Mouse (Mus musculus) ovary, postnatal 10 days (tissue): Measurements from ENCODE around the gene Ppp1ca.

Experiments
- DNase-seq: peaks from one replicate; pipeline ENCODE4 v3.0.0; 2022; ENCODE audit warnings: low spot score

Gene Ppp1ca

DNA sequence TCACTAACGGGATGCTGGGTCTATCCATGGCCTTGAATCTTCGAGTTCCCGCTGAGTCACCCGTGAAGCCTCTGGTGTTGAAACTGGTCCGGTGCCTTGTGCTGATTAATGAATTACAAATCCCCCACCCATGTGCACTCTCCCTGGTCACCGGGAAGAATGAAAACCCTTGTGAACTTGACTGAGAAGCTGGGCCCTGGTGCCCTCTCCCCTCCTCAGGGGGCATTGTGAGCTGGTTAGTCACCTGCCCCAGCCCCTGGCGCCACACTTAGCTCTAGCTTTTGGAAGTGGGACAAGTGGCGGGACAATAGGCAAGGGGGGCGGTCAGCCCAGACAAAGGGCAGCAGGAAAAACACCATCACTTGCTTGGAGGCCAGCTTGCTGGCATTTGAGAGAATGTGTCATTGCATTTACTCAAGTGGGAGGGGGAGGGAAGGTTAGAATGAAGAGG lies 21.7 kb downstream of the Ppp1ca start:
- no peak for DNase-seq

DNA sequence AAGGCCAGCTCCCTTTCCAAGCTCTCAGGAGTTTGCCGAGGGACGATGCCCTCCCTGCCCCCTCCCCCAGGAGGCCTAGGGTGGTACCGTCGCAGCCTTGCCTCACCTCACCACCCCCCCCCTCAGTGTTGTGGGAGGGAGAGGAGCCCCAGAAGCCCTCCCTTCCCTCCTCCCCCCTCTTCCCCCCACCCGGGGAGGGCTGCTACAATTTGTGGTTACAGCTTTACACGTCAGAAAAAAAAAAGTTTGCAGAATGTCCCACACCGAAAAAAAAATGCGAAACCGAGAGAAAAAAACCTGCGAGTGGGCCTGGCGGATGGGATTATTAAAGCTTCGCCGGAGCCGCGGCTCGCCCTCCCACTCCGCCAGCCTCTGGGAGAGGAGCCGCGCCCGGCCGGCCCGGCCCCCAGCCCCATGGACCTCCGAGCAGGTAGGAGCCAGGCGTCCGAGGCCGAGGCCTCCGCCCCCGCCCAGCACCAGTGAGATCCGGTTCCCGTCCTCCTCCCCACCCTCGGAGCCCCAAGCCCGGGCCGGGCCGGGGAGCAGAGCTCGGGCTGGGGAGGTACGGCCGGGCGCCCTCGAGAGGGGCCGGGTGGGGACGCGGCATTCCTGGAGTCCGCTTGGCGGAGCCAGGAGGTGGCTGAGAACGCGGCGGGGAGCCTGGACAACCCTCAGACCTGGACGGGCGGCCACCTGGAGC lies 22.4 kb downstream of the Ppp1ca start, which contains the start of the genes Clcf1 and AC109138.7:
Gene Clcf1, plus strand, starts transcription at position 168 of the 700 bp plus-strand sequence.
Gene AC109138.7, plus strand, starts transcription at position 287 of the 700 bp plus-strand sequence.
- no peak for DNase-seq

DNA sequence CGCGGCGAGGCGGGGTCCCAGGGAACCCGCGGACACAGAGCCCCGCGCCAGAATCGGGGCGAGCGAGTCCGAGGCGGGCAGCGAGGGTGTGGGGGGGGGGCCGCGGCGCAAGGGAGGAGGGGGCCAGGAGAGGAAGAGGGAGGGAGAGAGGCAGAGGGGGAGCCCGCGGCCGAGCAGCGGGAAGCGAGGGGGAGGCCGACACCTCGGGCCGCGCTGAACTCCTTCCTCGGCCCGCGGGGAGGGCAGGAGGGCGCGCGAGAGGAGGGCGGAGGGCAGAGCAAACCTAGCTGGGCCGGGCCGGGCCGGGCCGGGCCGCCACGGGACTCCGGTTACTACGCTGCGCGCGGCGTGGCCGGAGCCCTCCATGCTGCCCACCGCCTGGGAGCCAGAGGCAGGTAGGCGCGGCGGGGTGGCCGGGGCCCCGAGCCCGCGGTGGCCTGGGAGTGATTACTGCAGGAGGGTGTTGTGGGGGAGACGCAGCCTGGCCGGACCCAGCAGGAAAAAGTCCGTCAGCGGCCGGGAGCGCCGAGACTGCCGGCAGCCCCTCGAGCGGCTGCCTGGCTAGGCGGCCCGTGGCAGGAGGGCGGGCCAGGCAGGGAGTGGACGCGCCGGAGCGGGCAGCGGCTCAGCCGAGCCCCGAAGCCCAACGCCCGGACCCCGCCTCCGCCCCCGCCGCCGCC lies 23.0 kb downstream of the Ppp1ca start:
- no peak for DNase-seq

DNA sequence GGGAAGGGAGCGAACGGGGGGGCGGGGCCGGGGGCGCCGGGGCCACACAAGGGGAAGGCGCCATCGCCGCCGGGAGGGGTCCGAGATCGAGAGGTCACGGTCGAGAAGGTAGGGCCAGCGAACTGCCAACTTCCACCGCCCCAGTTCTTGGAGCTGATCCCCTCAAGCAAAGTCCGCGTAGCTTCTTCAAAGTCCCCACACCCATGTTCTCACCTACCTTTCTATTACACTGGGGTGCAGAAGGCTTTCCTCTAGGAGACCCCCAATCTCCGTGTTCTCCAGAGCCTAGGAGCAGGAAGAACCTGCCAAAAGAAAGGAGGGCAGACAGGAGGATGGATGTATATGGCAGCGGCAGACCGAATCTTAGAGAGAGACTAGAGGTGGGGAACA lies 23.6 kb downstream of the Ppp1ca start:
- DNase-seq, result no peak

DNA sequence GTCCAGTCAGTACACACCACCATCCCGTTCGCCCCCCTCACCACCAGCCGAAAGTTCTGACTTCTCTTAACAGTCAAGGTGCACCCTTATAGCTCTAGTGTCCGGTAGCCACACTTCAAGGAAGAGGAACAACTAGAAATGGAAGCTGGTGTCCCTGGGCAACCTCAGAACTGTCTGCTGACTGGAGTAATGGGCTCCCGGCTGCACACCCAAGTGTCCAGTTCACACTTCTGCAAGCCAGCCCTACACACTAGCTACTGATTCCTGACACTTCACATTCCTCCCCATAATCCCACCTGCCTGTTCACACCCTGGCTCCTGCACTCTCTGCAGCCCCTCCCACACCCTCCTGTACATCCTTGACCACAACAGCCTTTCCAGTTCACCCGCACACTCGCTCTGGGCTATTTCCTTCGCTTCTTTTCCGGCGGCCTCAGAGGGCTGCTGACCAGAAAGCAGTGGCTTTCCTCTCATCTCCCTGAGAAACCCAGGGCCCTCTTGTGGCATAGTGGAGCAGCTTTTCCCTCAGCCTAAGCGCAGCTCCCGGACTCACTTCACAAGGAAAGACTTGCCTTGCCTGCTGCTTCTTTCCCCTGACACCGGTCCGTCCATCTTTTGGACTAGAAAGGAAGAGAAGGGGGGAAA lies 24.3 kb downstream of the Ppp1ca start:
- no peak for DNase-seq

DNA sequence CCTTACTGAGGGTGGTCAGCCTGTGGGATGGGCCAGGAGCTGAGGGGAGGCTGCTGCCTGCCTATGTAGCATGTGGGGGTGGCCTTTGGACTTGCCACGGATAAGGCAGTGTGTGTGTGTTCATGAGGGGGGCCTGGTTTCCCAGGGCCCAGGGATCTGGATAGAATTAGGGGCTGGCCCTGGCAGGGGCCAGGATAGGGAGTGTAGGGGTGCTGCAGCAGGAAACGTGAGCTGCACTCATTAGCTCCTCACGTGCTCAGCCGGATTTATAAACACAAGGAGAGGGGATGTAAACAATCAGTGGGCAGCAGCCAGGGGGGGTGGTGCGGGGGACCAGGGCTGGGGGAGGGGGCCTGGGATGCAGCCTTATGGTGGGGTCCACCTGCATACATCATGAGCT lies 25.3 kb downstream of the Ppp1ca start:
- no peak for DNase-seq

DNA sequence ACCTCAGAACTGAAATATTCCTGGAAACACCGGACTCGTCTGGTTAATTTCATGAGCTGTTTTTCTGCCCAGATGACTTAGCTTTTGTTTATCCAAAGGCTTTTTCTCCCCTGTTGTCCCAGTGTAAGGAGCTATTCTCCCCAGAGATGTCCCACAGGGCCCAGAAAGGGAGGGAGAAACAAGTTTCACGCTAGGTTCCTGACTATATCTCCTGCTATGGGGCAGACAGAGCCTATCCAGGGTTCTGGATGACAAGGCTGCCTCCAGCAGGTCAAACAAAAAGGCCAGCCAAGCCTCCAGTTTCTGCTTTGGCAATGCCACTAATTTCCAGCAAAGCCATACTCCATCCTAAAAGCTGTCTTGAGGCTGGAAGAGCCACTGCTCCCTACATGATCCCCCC lies 26.0 kb downstream of the Ppp1ca start:
- DNase-seq, result no peak

DNA sequence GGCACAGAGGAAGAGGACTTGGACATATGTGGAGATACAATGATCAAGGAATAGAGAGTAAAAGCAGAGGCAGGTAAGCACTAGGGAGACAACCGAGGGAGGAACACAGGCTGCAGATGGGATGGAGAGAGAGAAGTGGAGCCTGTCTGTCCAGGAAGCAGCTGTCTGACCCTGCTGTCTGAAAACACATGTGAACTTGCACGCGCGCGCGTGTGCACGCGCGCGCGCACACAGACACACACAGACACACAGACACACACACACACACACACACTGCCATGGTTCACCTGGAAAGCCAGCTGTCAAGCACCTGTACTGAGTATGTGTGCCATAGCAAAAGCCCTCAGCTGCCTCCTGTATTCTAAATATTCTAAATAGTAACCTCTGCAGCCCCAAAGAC lies 26.4 kb downstream of the Ppp1ca start:
- no peak for DNase-seq

DNA sequence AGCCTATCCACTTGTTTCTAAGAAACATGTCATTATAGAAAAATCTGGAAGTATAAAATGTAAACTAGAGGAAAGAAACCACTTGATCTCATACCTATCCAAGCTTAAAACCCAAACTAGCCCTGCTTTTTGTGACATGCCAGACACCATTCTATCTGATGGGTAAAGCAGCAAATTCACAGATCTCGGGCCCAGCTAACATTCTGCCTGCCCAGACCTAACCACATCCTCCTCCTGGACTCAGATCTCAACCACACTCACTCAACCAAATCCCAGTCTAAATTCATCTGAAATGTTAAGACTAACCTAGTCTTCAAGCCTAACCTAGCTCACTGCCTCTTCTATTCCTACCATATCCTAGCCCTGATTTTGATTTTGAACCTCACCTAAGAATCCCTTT lies 26.9 kb downstream of the Ppp1ca start:
- DNase-seq, result no peak

DNA sequence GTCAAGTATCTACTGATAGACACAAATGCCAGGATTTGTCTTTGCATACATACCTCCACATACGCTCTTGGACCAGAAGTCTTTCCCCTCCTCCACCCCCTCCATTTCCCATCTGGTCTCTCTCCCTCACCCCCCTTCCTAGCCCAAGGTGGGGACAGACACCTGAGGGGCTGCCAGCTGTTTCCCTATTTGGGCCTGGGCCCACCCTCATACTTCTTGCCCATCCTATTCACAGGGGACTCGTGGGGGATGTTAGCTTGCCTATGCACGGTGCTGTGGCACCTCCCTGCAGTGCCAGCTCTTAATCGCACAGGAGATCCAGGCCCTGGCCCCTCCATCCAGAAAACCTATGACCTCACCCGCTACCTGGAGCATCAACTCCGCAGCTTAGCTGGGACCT lies 28.1 kb downstream of the Ppp1ca start:
- no peak for DNase-seq

DNA sequence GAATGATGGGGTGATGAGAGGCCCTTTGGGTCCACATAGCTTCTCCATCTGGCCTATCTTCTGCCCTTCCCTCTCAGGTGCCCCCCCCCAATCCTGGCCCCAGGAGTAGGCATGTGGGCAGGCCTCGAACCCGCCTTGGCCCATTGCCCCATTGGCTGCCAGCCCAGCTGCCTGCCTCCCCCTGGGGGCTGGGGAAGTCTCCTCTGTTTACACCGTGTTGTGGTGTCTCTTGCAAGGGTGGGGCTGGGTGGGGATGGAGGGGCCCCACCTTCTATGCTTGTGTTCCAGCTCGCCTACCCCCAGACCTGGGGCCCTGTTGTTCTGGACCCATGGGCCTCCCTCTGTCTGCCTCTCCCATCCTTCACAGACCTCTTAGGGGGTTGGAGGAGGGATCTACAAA lies 28.6 kb downstream of the Ppp1ca start:
- no peak for DNase-seq

DNA sequence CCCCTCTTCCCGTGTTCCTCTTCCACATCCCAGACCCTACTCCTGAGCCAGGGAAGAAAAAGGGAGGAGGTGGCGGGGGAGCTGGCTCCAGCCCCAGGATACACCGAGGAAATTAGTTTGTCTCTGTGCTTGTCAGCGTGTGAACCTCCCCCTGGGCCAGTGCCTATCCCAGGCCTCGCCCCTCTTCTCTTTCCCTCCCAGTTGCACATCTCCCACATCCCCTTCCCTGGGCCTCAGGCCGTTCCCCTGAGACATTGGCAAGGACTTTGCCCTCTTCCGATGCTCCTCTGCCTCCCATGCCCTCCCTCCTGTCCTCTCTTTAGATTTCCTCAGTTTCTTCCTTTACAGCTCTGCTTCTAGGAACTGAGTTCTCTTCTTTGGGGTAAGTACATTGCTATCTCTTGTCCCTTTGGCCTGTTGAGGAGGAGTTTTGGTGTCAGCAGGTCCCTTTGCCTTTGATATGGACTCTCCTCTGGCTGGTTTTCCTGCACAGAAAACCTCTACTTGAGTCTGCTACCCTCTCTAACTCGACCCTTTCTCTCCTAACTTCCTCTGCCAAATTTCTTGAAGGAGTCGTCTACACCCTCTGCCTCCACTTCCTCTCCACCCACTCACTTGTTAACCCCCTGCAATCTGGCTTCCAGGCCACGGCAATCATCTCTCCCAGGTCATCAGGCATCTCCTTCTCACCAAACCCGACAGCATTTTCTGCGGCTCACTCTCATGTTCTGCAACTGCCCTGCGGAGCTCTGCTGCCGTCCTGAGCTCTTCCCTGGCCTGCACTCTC lies 29.3 kb downstream of the Ppp1ca start:
- no peak for DNase-seq

DNA sequence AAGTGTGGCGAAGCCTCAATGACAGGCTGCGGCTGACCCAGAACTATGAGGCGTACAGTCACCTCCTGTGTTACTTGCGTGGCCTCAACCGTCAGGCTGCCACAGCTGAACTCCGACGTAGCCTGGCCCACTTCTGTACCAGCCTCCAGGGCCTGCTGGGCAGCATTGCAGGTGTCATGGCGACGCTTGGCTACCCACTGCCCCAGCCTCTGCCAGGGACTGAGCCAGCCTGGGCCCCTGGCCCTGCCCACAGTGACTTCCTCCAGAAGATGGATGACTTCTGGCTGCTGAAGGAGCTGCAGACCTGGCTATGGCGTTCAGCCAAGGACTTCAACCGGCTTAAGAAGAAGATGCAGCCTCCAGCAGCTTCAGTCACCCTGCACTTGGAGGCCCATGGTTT lies 30.3 kb downstream of the Ppp1ca start:
- no peak for DNase-seq

DNA sequence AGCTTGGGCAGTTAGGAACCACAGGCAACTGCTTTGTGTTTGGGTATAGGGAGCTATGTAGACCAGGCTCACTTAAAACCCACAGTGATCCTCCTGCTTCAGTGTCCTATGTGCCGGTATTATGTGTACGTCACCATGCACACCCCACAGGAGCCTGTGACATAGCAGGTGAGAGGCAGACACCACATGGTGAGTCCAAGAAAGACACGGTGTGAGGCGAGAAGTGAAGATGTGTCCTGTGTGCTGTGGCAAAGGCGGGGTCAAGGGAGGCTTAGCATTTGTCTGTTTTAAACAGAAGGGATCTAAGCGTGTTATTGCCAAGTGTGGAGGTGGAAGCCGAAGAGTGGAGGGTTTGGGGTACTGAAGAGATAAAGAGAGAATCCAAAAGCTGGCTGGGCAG lies 34.9 kb downstream of the Ppp1ca start:
- DNase-seq, result no peak

DNA sequence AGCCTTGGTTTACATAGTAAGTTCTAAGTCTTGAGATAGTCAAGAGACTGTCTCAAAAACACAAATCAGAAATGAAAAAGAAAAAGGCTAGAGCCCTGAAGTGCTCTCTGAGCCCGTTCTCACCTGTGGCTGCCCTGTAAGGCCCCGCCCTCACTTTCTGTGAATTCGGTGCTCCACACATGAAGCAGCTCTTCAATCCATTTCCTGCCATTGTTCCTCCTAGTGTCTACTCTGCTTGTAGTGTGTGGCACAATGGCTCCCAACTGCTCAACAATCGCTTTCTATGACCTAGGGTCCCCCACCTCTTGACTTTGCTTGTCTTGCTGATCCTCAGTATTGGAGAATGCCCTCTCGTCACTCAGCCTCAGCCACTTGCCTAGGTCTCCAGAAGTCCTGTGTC lies 35.6 kb downstream of the Ppp1ca start:
- no peak for DNase-seq

DNA sequence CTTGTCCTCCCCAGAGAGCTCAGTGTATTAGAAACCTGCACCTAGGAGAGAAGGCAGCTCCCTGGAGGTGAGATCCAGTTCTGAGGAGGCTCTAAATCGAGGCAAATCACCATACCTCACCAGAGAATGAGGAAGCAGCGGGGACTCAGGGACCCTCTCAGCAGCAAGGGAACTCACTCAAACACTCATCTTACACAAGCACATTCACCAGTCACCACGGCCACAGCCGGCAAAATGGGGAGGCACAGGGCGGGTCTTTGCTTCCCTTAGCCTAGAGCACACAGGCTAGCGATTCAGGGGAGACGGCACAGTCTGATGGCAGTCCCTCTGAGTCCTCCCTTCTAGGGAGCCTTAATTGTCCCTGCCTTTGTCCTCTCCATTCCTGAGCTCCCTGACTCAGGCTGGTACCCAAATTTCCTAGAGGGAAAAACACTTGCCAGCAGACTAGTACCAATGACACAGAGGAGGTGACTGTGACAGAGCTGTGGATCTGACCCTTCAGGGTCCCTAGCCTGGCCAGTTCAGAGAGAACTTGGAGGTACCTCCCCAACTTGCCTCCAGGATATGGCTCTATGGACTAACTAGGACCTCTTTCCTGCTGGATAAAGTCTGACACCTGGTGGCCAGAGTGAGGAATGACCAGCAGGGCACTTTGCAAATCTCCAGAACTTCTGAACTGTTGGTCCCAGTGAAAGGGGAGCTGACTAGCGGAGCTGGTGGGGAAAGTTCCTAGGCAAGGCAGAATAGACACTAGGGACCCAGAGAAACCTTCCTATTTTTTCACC lies 36.2 kb downstream of the Ppp1ca start:
- no peak for DNase-seq

DNA sequence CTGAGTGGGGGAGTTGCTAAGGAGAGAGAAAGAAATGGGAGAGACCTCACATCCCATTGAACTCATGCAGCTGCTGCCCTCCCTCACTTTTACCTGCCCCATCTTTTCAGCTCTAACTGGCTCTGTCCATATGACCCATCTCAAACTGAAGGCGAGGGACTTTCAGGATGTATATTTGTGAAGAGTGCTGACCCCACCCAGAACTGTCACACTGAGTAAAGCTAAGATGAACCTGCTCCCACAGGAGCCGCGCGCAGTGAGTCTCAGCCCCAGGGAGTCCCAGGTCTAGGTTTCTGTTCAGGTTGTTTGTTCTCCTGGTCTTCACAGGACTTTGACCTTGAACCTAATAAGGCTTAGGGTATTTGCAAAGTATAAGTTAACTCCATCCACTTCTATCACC lies 37.0 kb downstream of the Ppp1ca start:
- no peak for DNase-seq

DNA sequence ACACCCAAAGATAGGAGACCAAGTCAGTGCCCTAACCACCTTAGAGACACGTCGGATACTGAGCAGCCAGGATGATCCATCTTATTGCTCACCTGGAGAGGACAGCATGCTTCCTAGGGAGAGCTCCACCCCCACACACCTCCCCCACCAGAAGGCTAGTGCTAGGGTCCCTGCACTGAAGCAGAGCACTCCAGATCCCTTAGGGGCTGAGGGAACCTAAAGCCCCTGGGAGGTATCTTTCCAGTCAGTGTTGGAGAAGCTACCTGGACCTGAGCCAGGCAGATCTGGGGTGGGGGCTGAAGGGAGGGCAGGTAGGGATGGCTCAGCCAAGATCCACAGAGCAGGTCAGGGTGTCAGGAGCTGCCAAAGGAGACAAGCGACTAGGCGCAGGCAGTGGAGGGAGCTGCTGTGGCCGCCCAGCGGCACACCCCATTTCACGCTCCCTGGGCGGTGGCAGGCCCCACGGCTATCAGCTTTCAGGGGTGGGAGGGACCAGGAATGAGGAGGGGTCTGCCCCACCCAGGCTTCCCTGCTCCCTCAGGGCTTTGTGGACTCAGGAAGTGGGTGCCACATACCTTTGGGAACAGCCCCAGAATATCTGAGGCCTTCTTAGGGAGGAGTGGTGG lies 37.7 kb downstream of the Ppp1ca start:
- DNase-seq, result no peak

DNA sequence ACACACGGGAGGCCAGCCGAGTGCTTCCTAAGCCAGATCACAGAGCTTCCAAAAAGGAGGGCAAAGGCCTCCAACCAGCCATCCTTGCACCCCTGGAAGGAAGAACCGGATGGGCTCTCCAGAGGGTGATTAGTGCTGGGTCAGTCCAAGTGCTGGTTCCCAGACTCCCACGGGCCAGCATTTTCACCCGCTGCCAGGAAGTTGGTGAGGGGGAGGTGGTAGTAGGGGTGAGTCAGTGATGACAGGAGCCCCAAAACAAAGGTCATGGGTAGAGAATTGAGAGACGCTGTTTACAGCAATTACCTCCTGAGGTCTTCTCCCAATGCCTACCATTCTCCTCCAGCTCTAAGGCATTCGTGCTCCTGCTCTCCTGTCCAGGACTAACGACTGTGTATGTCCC lies 38.5 kb downstream of the Ppp1ca start:
- no peak for DNase-seq

DNA sequence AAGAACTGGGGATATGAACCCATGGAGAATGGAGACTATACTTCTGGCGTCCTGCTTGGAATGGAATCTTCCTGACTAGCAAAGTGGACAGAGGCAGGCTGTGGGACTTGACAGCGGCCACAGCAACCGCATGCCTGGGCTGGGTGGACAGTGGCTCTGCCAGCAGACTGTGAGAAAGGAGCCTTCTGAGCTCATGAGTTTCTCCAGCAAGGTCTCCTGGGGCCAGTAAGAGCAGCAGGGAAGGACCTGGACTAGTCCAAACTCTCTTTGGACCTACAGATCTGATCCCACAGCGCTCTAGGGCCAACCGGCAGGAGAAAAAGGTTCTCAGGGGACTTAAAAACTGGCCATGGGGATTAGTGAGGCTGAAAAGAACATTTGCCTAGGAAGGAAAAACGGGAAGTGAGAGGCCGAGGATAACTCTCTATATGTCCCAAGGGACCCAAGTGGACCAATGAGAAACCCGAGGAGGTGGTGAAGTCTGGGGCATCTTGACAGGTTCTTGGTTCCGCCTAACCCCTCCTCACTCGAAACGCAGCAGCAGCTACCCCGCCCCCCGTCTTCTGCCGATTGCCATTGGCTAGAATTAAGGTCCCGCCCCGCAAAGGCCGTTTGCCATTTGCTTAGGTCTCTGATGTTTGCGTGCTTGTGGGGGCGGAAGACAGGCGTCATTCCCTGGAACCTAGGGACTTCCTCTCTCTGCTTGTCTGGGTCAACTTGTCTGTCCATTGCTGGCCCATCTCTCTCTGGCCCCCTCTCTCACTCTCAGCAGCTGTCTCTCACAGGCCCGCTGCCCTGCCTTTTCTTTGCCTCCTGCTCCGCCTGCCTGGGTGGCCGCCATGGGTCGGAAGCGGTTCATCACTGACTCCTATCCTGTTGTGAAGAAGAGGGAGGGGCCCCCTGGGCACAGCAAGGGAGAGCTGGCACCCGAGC lies 39.7 kb downstream of the Ppp1ca start, which contains the start of gene Pold4:
Gene Pold4, plus strand, starts transcription at position 647 of the 933 bp plus-strand sequence.
- DNase-seq, result peak; percentile 90
